Mouse (Mus musculus) layer of hippocampus, postnatal 10 days (tissue): ENCODE results near the gene Gm9745. TPM values are rescaled to one million over a fixed set of nuclear protein-coding genes. Genes with fewer than 3 reads are reported as not detected.
"Not testable (repeated sequence)": the region's sequence is repeated elsewhere in the genome, so short reads cannot be mapped to it uniquely, and the experiment has no call there.

Experiments used
- DNase-seq, 2 experiments: peaks; one replicate each; pipeline ENCODE4 v3.0.0; 2021; ENCODE audit warnings: low spot score in 2 of 2
- long read RNA-seq: library from polyadenylated mRNA; stranded (forward); transcript quantifications from one replicate; pipeline ENCODE4 v2.0.0, GENCODE M21; 2023
- total RNA-seq, 2 experiments: library from RNA; stranded (reverse); gene quantifications; 2 replicates each; pipeline ENCODE4 v1.2.3; 2021

The Gm9745 gene
- total RNA-seq: not detected
- long read RNA-seq: 0 reads

- not testable (repeated sequence) for DNase-seq
Measured at GRCm38 (mm10) chr13:8948131-8948530, at the start of gene Gm9745. Gene Gm9745, minus strand, starts transcription at chr13:8948231.

DNA sequence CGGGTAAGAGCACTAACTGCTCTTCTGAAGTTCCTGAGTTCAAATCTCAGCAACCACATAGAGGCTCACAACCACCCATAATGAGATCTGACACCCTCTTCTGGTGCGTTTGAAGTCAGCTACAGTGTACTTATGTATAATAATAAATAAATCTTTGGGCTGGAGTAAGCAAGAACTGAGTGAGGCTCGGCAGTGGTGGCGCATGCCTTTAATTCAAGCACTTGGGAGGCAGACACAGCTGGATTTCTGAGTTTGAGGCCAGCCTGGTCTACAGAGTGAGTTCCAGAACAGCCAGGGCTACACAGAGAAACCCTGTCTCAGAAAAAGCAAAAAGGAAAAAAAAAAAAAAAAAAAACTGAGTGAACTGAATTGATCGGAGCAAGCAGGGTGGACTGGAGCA, 49.2 kb upstream of the Gm9745 start:
- DNase-seq: not testable (repeated sequence)

DNA sequence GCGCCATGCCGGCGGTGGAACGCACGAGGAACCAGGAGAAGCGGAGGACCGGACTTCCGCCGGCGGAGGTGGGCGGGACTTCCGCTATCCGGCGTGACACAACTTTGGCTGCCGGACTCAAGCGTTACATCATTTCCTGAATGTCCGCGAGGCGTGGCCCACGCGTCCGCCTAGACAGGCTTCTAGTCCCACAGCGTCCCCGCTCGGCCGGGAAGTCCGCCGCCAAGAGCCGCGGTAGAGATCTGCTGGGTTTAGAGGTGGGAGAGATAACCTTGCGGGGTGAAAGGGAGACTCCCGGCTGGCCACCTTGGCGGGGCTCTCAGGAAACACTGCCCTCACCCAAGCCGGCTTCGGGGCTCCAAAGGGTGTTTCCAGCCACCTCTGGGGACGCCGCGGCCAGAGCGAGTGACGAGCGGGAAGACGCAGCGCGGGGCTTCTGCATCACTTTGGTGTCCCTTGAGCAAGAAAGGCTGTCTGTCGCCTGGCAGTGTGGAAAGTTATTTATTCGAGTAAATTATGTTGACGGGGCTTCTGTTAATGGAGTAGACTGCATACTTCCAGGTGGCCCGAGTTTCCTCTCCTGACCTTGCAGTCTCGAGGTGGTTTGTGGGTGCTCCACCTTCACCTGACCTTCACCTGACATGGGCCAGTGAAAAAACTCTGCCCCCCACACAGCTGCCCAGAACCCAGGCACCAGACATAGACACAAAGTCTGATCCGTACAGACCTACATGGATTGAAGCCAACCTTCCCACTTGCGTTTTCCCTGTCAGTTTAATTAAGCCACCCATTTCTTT, 48.2 kb upstream of the Gm9745 start, which contains the start of gene Gtpbp4:
Gene Gtpbp4, minus strand, starts transcription at position 94 of the 797 bp plus-strand sequence.
- peak; percentile 96 for DNase-seq

- DNase-seq: no peak
Measured at GRCm38 (mm10) chr13:8995159-8995989, 47.3 kb upstream of the Gm9745 start.

DNA sequence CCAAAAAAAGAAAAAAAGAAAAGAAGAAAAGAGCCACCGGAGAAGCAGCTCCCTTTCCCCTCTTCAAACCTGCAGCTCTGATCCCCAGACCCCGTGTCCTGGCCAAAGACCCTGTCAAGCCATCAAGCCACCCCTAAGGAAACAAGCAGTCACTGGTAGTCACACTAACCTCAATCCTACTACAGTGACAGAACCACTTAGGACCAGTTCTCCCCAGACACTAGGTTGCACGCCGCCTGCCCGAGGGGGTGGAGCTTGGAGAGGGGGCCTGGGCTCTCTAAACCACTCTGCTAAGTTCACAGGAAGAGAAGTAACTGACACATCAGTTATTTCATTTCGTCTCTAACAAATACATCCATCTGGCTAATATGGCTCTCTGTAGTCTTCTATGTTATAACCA, 44.2 kb upstream of the Gm9745 start:
- no peak for DNase-seq

DNA sequence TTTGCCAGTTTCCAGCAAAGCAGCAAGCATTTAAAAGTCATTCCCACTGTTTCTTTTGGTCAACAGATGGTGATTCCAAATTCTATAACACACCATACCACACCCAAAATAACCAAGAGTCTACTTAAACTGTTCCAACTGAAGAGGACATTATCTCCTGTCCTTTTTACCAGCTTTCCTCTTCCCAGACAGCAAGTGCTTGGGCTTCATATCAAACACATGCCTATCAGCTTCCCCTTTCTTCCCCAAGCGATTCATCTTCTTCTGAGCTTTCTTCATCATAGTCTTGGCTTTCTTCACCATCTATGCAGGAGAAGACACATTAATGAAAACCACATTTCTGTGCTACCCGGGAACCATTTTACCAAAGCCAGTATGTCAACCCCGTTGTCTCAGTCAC, 24.9 kb upstream of the Gm9745 start:
- DNase-seq: no peak

DNA sequence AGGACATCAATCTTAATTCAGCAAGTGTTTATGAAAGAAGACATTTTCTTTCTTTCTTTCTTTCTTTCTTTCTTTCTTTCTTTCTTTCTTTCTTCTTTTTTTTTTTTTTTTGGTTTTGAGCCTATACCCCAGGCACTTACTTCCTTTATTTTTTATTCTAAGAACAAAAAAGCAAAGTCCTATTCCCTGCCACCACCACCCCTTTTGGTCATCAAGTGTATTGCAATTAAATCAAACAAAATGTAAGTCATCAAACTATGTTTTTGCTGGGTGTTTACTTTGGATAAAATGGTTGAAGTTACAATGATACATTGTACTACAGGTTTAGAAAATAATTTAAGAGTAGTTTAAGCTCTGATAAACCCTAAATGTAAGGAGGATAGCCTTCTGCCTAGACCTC, 24.3 kb upstream of the Gm9745 start:
- no peak for DNase-seq

DNA sequence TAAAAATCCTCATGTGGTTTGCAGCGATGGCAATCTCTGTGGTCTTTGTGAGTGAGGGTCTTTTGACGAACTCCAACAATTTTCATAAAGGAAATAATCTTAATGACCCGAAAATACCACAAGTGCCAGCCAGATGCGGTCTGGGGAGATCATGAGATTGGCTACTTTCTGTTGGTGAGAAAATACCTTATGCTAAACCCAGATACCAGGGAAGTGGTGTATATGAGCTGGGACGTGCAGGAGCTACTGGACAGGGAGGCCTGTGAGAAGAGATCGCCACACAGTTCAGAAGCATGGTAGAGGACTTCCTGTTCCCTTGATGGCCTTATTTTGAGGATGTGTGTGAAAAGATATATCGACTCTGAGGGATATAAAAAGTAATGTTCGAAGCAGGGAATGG, 19.7 kb upstream of the Gm9745 start:
- no peak for DNase-seq

DNA sequence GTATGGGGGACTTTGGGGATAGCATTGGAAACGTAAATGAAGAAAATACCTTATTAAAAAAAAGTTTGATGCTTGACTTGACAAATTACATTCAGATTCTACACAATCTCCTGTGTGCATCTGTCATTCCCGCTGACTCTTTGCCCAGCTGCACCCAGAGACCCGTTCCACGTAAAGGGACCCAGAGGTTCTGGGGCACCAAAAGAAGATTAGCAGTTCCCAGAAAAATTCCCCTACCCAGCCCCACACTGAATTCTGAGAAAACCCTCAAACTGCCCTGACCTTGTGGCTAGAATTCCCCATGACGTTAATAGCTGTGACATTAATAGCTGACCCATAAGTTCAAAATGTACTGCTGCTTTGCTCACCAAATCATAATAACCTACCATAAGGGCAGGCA, 17.2 kb upstream of the Gm9745 start:
- DNase-seq: no peak

DNA sequence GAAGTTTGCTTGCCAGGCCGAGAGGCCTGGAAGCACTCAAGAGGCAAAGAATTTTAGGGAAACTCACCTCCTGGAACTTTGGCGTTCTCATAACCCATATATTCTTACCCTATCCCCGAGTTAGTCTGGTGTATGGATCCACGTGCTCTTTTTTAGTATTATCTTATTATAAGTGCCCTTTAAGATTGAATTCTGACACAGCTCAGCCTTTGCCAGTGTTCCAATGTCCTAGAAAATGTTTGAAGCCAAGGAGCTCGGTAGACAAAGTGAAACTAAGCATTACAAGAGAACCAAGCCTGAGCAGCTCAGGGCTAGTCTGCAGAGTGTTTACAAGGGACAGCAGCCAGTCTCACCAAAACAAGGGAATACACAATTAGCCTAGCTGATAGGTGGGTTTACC, 14.2 kb upstream of the Gm9745 start:
- DNase-seq: not testable (repeated sequence)

GRCm38 (mm10) chr13:8961128-8961888, 13.3 kb upstream of the Gm9745 start:
- not testable (repeated sequence) for DNase-seq

DNA sequence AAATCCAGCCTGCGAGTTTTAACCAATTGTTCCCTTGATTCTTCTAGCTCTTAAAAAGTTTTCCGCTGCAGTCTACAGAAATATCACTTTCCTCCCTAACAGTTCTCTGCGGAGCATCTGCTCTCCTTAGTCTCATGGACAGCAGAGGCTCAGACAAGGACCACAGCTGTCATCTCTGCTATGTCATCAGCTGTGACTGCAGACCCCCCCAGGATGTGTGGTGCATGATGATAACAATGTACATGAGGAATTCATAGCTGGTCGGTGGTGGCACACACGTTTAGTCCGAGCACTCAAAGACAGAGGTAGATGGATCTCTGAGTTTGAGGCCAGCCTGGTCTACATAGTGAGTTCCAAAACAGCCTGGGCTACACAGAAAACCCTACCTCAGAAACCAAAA, 11.5 kb upstream of the Gm9745 start:
- not testable (repeated sequence) for DNase-seq

GRCm38 (mm10) chr13:8959058-8959457, 11.0 kb upstream of the Gm9745 start:
- not testable (repeated sequence) for DNase-seq

- not testable (repeated sequence) for DNase-seq
Measured at GRCm38 (mm10) chr13:8956873-8957272, 8.8 kb upstream of the Gm9745 start.

DNA sequence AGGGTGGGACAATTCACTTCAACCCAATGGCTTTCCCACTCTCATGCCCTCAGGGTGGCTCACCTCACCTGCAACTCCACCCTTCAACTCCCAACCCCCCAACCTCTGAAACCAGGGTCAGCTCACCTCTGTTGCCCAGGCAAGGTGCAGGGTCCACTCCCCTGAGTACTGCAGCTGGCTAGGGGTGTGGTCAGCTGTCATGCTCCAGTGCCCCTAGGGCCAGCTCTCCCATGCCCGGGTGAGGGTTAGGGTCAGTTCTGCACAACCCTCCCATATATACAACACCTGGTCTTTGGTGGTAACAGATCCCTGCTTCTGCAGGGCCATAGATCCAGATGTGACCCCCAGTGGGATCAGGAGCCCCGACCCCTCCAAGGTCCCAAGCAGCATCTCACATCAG, 7.1 kb upstream of the Gm9745 start:
- DNase-seq: not testable (repeated sequence)

DNA sequence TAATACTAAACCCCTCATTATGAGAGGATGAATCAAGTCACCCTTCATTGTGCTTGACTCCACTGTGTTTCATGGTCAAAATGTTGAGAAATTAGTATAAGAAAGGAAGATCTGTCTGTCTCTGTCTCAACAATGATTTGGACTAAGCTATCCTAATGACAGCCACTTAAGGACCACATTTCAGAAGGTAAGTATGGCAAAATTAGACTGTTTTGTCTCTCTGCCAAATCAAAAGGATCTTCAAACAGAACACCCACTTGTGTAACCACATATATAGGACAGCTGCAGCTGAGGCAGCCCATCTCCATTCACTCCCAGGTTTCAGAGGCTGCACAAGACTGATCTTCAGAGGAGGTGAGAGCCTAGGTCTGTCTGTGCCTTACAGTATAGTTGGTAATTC, 4.5 kb upstream of the Gm9745 start, which contains the start of gene Idi2:
Gene Idi2, plus strand, starts transcription at position 301 of the 400 bp plus-strand sequence.
- DNase-seq: not testable (repeated sequence)

DNA sequence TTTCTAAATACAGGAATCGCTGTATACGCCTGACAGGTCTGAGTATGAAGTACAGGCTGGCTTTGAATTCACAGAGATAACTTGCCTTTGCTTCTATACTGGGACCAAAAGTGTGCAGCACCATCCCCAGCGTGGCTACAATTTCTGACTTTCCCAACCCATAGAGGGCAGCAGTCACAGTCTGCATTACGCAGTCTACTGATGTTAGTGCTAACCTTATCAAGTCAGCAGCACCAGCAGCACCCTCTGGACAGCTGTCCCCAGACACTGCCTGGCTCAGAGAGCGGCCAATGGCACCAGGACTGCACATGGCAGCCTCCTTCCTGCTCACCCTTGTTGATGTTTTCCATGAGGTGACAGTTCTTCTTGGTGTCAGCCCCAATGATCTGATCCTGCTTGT, 4.2 kb downstream of the Gm9745 start:
- not testable (repeated sequence) for DNase-seq

DNA sequence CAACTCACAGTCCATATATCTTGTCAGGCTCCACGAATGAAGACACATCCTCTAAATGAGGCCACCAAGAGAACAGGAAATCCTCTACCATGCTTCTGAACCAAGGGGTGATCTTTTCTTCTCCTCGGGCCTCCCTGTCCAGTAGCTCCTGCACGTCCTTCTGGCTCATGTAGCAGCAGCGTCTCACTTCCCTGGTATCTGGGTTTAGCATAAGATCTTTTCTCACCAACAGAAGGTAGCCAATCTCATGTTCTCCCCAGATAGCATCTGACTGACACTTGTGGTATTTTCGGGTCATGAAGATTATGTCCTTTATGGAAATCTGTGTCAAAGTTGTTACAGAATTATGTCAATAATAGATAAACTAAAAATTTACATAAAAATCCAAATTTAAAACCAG, 6.3 kb downstream of the Gm9745 start:
- not testable (repeated sequence) for DNase-seq

DNA sequence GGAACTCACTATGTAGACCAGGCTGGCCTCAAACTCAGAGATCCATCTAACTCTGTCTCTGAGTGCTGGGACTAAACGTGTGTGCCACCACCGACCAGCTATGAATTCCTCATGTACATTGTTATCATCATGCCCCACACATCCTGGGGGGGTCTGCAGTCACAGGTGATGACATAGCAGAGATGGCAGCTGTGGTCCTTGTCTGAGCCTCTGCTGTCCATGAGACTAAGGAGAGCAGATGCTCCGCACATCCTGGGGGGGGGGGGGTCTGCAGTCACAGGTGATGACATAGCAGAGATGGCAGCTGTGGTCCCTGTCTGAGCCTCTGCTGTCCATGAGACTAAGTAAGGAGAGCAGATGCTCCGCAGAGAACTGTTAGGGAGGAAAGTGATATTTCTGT, 6.9 kb downstream of the Gm9745 start:
- not testable (repeated sequence) for DNase-seq

DNA sequence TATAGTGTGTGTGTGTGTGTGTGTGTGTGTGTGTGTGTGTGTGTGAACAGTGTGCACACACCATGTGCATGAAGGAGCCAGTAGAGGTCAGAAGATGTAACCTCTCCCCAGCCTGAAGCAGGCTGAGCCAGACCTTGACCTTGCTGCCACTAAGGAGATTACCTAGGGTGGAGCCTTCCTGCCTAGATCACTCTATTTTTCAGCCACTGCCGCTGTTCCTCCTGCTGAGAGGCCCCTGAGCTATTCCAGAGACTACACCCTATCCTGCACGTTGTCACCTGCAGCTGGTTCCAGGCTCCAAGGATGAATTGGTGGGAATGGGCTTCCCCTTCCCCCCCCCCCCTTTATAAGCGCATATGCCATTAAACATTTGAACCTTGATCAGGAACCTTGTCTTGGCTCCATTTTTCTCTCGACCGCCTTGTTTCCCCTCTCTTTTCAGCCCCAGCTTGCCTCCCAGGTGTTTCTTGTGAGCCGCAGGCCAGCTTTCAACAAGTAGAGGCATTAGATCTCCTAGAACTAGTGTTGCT, 10.4 kb downstream of the Gm9745 start:
- not testable (repeated sequence) for DNase-seq

GRCm38 (mm10) chr13:8933499-8933898, 14.5 kb downstream of the Gm9745 start:
- no peak for DNase-seq
